Mouse (Mus musculus) spleen, adult 2 months (tissue): ENCODE measurements around the gene Slc44a1. TPM values are rescaled to one million over a fixed set of nuclear protein-coding genes. Genes with fewer than 3 reads are reported as not detected.

Experiments
- DNase-seq, 2 experiments: peaks; one replicate each; pipeline versions ENCODE4 v3.0.0 to v3.0.0-alpha.2; 2012 to 2021; ENCODE audit warnings: low spot score in 2 of 2, low read depth in 1 of 2
- H3K27ac ChIP-seq: fragments of 200-500 bp; 2 replicates; pipeline ENCODE4 v1.5.1; 2012; ENCODE audit warnings: low read length, inconsistent platforms; ENCODE audit not compliant: insufficient read depth
- H3K27me3 ChIP-seq: fragments of 200-500 bp; 2 replicates; pipeline ENCODE4 v1.6.1; 2012; ENCODE audit warnings: mild to moderate bottlenecking, moderate library complexity, low read length, inconsistent platforms; ENCODE audit not compliant: control insufficient read depth, insufficient read depth
- H3K36me3 ChIP-seq: fragments of 200-500 bp; 2 replicates; pipeline ENCODE4 v1.6.1; 2012; ENCODE audit warnings: mild to moderate bottlenecking, low read length, inconsistent platforms; ENCODE audit not compliant: control insufficient read depth, insufficient read depth
- H3K4me1 ChIP-seq: fragments of 200-500 bp; 2 replicates; pipeline ENCODE4 v1.6.1; 2011; ENCODE audit warnings: inconsistent platforms; ENCODE audit not compliant: control insufficient read depth, insufficient read depth, insufficient read length
- H3K4me3 ChIP-seq: fragments of 200-500 bp; 2 replicates; pipeline ENCODE4 v1.5.1; 2011; ENCODE audit warnings: mild to moderate bottlenecking, inconsistent platforms; ENCODE audit not compliant: insufficient read depth, insufficient read length; ENCODE audit errors: extremely low read depth
- CTCF ChIP-seq: fragments of 200-500 bp; IDR thresholded peaks from 2 replicates; pipeline ENCODE4 v1.5.1; 2011; ENCODE audit warnings: mild to moderate bottlenecking, inconsistent platforms; ENCODE audit not compliant: insufficient read depth, insufficient read length, insufficient replicate concordance; ENCODE audit errors: extremely low read depth
- POLR2A ChIP-seq: fragments of 200-500 bp; IDR thresholded peaks from 2 replicates; pipeline ENCODE4 v1.6.1; 2011; ENCODE audit warnings: low read depth, low read length, inconsistent platforms
- WGBS: fragments of 180-500 bp; shearing (Covaris S2); methylation state at CpG from one replicate; pipeline ENCODE4 v1.1.7; 2018; 5-methylcytosine and 5-hydroxymethylcytosine counted together
- polyA plus RNA-seq: library from polyadenylated mRNA; depleted of rRNA; stranded (reverse); fragments of >200 nt; gene quantifications from 2 replicates; pipeline ENCODE4 v1.2.3, GENCODE M21; 2012

The Slc44a1 gene
- polyA plus RNA-seq, 1 experiment, result 10.3 TPM

DNA sequence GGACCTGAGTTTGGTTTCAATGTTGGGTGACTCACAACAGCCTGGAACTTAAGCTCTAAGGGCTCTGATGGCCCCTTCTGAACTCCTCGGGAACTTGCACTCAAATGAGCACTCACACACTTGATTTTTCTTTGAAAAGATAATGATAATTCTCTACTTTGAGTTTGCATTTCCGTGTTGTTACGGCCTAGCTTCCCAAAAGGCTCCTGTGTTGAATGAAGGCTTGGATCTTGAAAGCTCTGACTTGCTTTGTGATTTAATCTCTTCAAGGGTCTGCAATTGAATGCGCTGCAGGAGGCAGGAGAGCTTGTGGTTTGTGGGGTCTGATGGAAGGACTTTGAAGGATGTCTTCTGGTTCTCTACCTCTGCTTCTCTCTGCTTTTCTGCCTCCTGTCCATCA lies 13.1 kb upstream of the Slc44a1 start:
- no peak for DNase-seq
- Histone ChIP-seq H3K36me3 (no peaks in the 10 kb centered on the region), H3K4me3 (no peak overlapping the region), H3K27me3 (no peaks in the 10 kb centered on the region), H3K27ac (no peak overlapping the region), H3K4me1 (no peaks in the 10 kb centered on the region)
- TF ChIP-seq POLR2A (no peak), CTCF (no peak)
- 87% methylated on average over 4 of the region's 4 CpGs for WGBS

DNA sequence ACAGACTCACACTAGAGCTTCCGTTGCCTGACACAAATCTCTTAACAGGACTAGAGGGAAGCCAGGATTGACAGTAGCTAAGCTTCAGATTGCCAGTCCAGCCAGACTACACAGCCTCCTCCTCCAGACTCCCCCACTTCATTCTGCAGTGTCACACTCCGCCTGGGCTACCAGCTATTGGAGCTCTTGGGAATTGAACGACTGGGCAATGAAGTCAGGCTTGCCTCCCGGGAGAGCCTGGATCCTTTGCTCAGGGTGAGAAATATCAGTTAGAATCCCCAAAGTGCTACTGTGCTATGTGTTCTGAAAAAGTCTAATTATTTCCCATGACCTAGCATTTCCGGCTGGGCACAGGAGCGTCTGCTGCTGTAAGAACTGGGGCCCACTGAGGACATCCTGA lies 9.7 kb upstream of the Slc44a1 start:
- Histone ChIP-seq H3K27ac (no peak overlapping the region), H3K27me3 (no peaks in the 10 kb centered on the region), H3K4me3 (no peak overlapping the region), H3K36me3 (no peaks in the 10 kb centered on the region), H3K4me1 (no peaks in the 10 kb centered on the region)
- no peak for DNase-seq
- 76% methylated on average over 6 of the region's 6 CpGs for WGBS
- TF ChIP-seq CTCF (no peak), POLR2A (no peak)

DNA sequence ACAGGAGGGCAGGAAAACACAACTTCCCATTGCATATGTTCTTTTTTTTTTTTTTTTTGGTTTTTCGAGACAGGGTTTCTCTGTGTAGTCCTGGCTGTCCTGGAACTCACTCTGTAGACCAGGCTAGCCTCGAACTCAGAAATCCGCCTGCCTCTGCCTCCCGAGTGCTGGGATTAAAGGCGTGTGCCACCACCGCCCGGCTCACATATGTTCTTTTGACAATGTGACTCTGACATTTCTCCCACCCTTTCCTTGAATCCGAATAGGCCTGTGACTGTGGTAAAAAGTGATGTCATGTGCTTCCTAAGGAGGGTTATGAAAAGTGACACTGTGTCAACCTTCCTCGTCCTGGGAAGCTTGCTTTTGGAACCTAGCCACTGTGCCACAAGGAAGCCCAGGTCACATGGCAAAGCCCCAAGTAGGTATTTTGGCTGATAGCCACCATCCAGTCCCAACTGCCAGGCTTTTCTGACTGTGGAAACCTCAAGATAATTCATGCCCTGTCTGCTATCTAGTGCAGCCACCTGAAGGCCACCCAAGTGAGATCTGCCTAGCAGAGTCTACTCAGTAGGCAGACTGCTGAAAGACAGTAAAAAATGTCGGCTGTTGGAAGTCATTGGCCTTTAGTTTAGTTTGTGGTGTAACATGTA lies 8.5 kb upstream of the Slc44a1 start:
- DNase-seq, result no peak
- Histone ChIP-seq H3K4me1 (no peaks in the 10 kb centered on the region), H3K27me3 (no peaks in the 10 kb centered on the region), H3K4me3 (no peak overlapping the region), H3K36me3 (no peaks in the 10 kb centered on the region), H3K27ac (no peak overlapping the region)
- no peak for TF ChIP-seq POLR2A
- no peak for TF ChIP-seq CTCF
- 72% methylated on average over 10 of the region's 10 CpGs for WGBS

DNA sequence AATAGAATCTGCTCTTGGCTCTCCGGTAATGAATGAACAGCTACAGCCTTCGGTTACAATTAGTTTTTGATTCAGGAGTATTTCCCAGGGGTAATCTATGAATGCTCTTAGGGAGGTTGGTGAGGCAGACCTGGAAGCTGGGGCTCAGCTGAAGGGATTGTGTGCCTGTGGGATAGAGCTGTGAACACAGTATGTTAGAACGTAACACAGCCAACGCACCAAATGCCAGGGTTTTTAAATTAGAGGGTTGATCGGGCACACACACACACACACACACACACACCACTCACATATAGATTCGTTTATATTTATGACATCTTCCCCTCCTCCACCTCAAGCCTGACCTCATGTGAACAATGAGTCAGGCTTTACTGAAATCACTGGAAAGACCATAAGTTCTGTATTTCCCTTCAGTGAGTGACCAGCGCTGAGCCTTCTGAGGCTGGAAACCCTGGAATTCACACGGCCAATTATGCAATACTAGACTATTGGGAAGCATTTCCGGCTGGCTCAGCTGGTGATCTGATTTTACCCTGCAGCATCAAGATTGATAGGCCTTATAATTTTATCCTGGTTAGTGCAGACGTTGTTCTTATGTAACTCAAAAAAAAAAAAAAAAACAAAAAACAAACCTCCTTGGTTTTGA lies 3.0 kb upstream of the Slc44a1 start:
- Histone ChIP-seq H3K27ac (no peak overlapping the region), H3K4me1 (peaks cover 5% of the 10 kb centered on the region), H3K27me3 (peaks cover 7% of the 10 kb centered on the region), H3K36me3 (no peaks in the 10 kb centered on the region), H3K4me3 (no peak overlapping the region)
- DNase-seq, result no peak
- 88% methylated on average over 10 of the region's 10 CpGs for WGBS
- no peak for TF ChIP-seq POLR2A
- no peak for TF ChIP-seq CTCF

DNA sequence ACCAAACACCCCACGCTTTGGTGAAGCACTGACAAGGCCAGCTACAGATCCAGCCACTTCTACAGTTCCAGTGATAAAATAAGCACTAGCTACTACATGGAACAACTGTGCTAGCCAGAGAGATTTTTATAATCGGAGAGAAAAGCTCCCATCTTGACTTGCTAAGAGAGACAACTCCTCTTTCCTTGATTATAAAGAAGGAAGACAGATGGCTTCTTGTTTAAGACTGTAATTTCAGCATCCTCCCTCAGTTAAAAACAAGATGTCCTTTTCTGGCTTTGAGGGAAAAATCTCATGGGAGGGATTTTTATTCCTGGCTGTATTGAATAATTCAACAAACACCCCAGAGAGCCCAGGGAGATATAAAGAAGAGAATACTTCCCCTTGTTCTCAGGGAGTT lies 1.8 kb upstream of the Slc44a1 start:
- H3K36me3 ChIP-seq, result no peaks in the 10 kb centered on the region
- no peak for DNase-seq
- H3K4me1 ChIP-seq, result peaks cover 5% of the 10 kb centered on the region
- TF ChIP-seq CTCF, result no peak
- TF ChIP-seq POLR2A, result no peak
- peaks cover 7% of the 10 kb centered on the region for H3K27me3 ChIP-seq
- 83% methylated on average over 2 of the region's 2 CpGs for WGBS
- no peak overlapping the region for H3K27ac ChIP-seq
- no peak overlapping the region for H3K4me3 ChIP-seq

DNA sequence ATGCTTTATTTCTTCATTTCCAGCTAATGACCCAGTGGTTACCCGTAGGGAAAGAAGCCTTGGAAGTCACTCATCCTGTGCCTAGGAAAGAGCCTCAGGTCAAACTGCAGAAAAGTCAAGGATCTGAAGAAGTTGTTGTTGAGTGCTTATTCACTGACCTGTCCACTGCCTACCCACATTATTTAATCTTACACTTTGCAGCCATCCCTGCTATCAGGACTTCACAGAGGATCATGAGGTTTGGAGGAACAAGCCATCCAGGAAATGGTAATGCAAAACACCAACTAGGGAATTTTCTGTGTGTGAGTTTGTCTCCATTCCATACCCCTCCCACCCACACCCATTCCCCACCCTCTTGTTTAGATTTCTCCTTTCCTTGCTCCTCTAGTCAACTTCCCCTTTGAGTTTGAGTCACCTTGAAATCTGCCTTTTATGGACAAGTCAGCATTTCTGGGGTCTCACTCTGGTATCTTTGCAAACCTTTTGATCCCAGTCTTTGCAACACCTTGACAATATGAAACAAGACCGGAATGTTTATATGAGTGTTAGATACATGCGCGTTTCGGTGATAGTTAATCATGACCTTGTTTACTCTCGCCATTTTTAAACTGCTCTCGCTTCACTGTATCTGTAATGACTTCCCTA lies 1.3 kb upstream of the Slc44a1 start:
- Histone ChIP-seq H3K27me3 (peaks cover 7% of the 10 kb centered on the region), H3K36me3 (no peaks in the 10 kb centered on the region), H3K4me3 (no peak overlapping the region), H3K27ac (no peak overlapping the region), H3K4me1 (peaks cover 5% of the 10 kb centered on the region)
- WGBS, result 86% methylated on average over 7 of the region's 7 CpGs
- DNase-seq, result no peak
- no peak for TF ChIP-seq CTCF
- no peak for TF ChIP-seq POLR2A

DNA sequence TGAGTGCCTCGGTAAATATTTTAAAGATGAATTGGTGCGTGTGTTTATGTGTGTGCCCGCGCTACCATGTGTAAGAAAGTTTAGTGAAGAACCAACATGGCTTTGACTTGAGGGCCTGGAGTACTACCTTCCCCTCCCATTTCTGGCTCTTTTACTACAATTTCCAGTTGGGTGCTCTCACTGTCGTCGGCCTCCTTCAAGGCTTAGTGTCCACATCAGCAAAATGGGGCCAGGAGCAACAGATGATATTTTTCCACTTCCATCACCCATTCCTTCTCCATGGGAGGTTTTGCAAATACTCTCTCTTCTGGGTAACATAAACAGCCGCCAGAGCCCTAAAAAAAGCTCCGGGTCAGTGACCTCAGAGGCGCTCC lies 590 bp upstream of the Slc44a1 start:
- TF ChIP-seq CTCF, result no peak
- TF ChIP-seq POLR2A, result no peak
- no peak for DNase-seq
- H3K27ac ChIP-seq, result peak overlapping the region; percentile 88
- peaks cover 7% of the 10 kb centered on the region for H3K27me3 ChIP-seq
- H3K36me3 ChIP-seq, result no peaks in the 10 kb centered on the region
- peaks cover 5% of the 10 kb centered on the region for H3K4me1 ChIP-seq
- peak overlapping the region; percentile 64 for H3K4me3 ChIP-seq
- WGBS, result 12% methylated on average over 9 of the region's 9 CpGs
